Mouse (Mus musculus): ENCODE results near the gene Oas1a.
A peak's percentile ranks its signal among the peaks of the same experiment; 100 is the strongest.
"Not testable (repeated sequence)": the region's sequence is repeated elsewhere in the genome, so short reads cannot be mapped to it uniquely, and the experiment has no call there.

Gene Oas1a

GRCm38 (mm10) chr5:120906791-120907733, at the start of gene Oas1a:
Gene Oas1a, minus strand, starts transcription at chr5:120907521.
- peak; percentile 48 for DNase-seq (ENCODE audit: low read depth)

GRCm38 (mm10) chr5:120953974-120954373, 46.7 kb upstream of the Oas1a start:
- DNase-seq (ENCODE audit: low read depth): peak; percentile 68

GRCm38 (mm10) chr5:120952242-120952770, 45.0 kb upstream of the Oas1a start:
- DNase-seq (ENCODE audit: low read depth): no peak

- DNase-seq (ENCODE audit: low read depth): no peak
Measured at GRCm38 (mm10) chr5:120942076-120942475, 34.8 kb upstream of the Oas1a start.

GRCm38 (mm10) chr5:120938586-120938985, 31.3 kb upstream of the Oas1a start:
- DNase-seq (ENCODE audit: low read depth): peak; percentile 10

GRCm38 (mm10) chr5:120937841-120938240, 30.5 kb upstream of the Oas1a start:
- no peak for DNase-seq (ENCODE audit: low read depth)

GRCm38 (mm10) chr5:120933966-120934365, 26.6 kb upstream of the Oas1a start:
- no peak for DNase-seq (ENCODE audit: low read depth)

GRCm38 (mm10) chr5:120927036-120927435, 19.7 kb upstream of the Oas1a start:
- peak; percentile 27 for DNase-seq (ENCODE audit: low read depth)

GRCm38 (mm10) chr5:120926311-120926710, 19.0 kb upstream of the Oas1a start:
- DNase-seq (ENCODE audit: low read depth): not testable (repeated sequence)

- DNase-seq (ENCODE audit: low read depth): not testable (repeated sequence)
Measured at GRCm38 (mm10) chr5:120924520-120924919, 17.2 kb upstream of the Oas1a start.

GRCm38 (mm10) chr5:120923969-120924368, 16.6 kb upstream of the Oas1a start:
- no peak for DNase-seq (ENCODE audit: low read depth)

GRCm38 (mm10) chr5:120920296-120920695, 13.0 kb upstream of the Oas1a start:
- DNase-seq (ENCODE audit: low read depth): no peak

- not testable (repeated sequence) for DNase-seq (ENCODE audit: low read depth)
Measured at GRCm38 (mm10) chr5:120919156-120919935, 12.0 kb upstream of the Oas1a start.

GRCm38 (mm10) chr5:120914204-120914603, 6.9 kb upstream of the Oas1a start, which contains the start of gene Oas1d:
Gene Oas1d, plus strand, starts transcription at chr5:120914536.
- peak; percentile 12 for DNase-seq (ENCODE audit: low read depth)

- no peak for DNase-seq (ENCODE audit: low read depth)
Measured at GRCm38 (mm10) chr5:120908196-120908920, 1.0 kb upstream of the Oas1a start.

- no peak for DNase-seq (ENCODE audit: low read depth)
Measured at GRCm38 (mm10) chr5:120902056-120902455, 5.3 kb downstream of the Oas1a start.

GRCm38 (mm10) chr5:120900666-120901065, 6.7 kb downstream of the Oas1a start:
- no peak for DNase-seq (ENCODE audit: low read depth)

GRCm38 (mm10) chr5:120898726-120899125, 8.6 kb downstream of the Oas1a start:
- DNase-seq (ENCODE audit: low read depth): no peak

- DNase-seq (ENCODE audit: low read depth): no peak
Measured at GRCm38 (mm10) chr5:120898307-120898706, 9.0 kb downstream of the Oas1a start.

GRCm38 (mm10) chr5:120895231-120895900, 12.0 kb downstream of the Oas1a start:
- DNase-seq (ENCODE audit: low read depth): no peak

- DNase-seq (ENCODE audit: low read depth): not testable (repeated sequence)
Measured at GRCm38 (mm10) chr5:120894692-120895091, 12.6 kb downstream of the Oas1a start.
